Mouse (Mus musculus) left cerebral cortex, adult 11 months (tissue): Measurements from ENCODE around the gene Wnk2.
A peak's percentile ranks its signal among the peaks of the same experiment; 100 is the strongest.

ENCODE experiments used
- DNase-seq: peaks from one replicate; pipeline ENCODE4 v3.0.0; 2022; ENCODE audit warnings: low spot score

Gene Wnk2

GRCm38 (mm10) chr13:49147858-49148226 is at the start of gene Wnk2:
Gene Wnk2, minus strand, starts transcription at chr13:49148014.
- peak; percentile 76 for DNase-seq

- DNase-seq = no peak
Observed at GRCm38 (mm10) chr13:49196766-49197165, 49.0 kb upstream of the Wnk2 start.

DNA sequence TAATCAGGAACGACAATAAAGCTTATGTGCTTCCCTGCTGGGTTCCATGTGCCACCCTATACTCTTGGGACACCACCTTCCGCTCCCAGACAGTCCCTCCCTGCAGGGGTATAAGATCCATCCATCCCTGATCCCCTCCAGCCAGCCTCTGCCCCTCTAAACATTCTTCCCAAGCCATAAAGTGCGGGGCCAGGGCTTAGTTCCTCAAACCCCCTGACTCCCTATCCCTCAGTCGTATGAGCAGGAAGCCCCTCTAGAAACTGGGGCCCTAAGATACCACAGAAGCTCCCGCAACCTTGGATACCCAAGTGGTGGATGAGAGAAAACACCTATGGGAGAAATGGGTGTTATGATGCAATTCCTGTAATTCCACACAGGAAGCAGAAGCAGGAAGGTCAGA is 48.4 kb upstream of the Wnk2 start:
- DNase-seq = no peak

DNA sequence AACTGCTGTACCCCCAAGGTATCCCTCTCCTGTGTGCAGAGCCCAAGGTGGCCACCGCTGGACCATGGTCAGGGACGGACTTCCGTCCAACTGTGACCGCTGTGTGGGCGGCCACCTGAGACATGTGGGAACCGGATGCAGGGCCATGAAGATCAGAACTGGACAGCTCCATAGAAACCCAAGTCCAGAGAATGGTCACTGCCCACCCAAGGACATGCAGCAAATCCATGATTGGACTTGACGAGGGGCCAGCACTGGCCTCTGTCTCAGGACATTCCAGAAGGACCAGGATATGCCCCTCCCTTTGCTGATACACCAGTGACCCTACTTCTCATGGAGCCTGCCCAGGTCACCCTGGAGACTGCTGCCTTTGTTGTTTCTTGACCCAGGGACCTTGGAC is 47.8 kb upstream of the Wnk2 start:
- DNase-seq = no peak

DNA sequence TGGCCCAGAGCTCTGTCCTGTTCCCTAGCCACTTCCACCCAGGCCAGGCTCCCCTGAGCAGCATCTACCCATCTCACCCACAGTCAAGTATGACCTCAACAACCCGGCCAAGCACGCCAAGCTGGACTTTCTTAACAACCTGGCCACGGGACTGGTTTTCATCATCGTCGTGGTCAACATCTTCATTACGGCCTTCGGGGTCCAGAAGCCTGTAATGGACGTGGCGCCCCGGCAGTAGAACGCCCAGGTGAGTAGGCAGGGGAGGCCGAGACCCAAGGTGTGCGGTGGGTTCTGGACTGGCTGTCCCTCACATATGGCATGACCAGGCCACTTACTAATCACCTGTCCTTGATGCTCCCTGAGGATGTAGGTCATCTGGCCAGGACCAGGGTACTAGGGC is 47.0 kb upstream of the Wnk2 start:
- no peak for DNase-seq

GRCm38 (mm10) chr13:49193650-49194049 is 45.8 kb upstream of the Wnk2 start:
- no peak for DNase-seq

DNA sequence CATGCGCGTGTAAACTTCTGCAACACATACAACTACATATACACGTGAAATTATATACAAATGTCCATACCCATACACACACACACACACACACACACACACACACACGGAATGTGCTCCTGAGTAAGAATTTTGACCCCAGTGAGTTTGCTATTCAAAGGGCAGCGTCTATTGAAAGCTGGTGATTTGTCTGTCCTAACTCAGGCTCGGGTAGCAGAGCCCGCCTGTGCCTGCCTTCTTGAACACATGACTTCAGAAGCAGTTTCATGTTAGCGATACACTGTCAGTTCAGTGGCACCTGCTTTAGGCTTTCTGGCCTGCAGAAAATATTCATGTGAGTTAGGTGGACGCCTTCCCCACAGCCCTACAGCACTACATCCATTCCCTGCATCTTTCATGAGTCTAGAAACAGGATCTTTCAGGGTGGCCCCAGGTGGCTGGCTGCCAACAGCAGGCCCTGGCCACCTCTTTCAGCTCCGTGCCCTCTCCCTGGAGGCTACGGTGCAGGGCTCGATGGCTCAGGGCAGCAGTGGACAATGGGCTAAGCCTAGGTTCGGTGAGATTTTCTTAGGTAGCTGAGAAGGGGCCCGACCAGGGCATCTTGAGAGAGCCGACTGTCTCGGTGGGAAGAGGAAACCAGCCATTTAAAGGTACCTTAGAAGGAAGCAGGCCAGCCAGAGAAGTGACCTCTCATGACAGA is 44.5 kb upstream of the Wnk2 start:
- no peak for DNase-seq

DNA sequence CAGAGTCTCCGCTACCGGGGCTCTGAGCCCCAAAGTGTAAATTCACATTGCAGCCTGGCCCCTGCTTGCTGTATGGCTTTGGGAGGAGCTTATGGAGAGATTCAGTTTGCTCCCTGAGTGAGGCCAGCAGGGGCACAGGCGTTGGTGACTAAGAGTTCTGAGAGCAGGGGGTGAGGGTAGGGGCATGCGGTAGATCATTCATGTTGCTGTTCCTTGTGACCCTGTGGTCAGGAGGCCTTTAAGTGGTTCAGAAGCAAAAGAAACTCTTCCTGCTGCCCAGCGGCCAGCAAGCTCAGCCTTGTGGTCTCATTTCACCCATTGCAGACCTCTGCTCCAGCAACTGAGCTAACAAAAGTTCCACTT is 43.8 kb upstream of the Wnk2 start:
- DNase-seq = no peak

GRCm38 (mm10) chr13:49190876-49191672 is 43.3 kb upstream of the Wnk2 start:
- no peak for DNase-seq

GRCm38 (mm10) chr13:49189970-49190870 is 42.4 kb upstream of the Wnk2 start:
- DNase-seq = no peak

- no peak for DNase-seq
Observed at GRCm38 (mm10) chr13:49188966-49189360, 41.1 kb upstream of the Wnk2 start.

DNA sequence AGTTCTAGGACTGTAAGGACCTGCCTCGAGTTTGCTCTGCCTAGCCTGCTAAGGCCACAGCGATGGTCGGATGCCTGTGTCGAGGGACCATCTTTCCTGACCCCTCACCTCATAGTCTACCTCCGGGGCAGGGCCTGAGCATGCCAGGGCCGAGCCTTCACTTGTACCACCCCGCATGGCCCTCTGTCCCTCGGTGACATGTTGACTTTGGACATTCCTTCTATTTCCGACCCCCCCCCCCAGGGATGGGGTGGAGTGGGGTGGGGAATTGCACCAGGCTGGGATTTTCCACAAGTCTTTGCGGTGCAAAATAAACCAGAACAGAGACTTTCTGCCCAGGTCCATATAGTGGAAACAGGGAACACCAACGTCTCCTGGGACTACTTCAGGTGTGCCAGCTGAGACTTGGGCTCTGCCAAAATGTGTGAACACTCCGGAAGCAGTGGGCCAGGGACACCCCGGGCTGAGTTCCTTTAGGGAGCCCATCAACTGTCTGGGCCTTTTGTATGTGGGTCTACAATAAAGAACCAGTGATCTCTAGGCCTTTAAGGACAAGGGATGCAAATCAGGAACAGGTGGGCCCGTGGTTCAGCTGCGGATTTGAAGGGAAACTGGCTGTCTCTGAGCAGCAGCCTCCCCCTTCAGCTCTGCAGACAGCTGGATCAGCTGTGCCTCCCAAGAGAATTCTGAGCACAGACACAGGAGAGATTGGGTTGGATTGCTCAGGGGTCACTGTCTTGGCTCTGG is 40.6 kb upstream of the Wnk2 start:
- DNase-seq = no peak

DNA sequence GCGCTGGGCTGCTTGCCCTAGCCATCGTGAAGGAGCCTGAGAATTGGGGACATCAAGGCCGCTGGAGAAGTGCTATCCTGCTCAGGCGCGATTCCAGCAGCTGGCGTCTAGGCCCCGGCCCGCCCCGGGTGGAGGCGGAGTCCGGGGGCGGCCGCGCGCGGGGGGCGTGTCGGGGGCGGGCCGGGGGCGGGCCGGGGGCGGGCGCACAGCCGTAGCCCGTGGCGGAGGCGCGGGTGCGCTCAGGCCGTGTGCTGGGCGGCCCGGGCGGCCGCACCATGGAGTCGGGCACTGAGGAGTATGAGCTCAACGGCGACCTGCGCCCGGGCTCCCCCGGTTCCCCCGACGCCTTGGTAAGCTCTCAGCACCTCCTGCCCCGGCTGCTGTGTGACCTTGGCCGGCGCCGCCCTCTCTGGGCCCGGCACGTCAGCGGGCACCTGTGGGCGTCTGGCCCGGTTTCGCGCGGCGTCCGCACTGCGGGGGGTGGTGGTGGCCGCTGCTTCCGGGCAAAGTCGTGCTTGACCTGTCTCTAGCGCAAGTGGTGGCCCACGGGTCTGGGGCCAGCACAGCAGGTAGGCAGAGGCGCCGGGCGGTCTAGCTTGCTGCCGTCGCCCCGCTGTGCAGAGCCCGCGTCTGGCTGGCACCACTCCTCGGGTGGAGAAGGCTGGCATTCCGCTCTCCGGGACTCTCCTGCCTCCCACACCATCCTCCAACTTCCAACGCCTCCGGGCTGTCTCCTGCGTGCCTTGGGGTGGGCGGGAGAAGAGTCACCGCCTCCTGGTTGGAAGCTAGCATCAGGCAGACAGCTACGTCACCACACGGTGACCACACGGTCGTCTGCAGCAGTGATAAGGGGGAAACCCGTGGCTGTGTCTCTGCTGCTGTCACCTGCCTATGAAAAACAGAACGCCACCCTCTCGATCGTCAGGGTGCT is 39.7 kb upstream of the Wnk2 start, which contains the start of gene Ninj1:
Gene Ninj1, plus strand, starts transcription at position 198 of the 931 bp plus-strand sequence.
- no peak for DNase-seq

GRCm38 (mm10) chr13:49186798-49187287 is 39.0 kb upstream of the Wnk2 start:
- DNase-seq = no peak

DNA sequence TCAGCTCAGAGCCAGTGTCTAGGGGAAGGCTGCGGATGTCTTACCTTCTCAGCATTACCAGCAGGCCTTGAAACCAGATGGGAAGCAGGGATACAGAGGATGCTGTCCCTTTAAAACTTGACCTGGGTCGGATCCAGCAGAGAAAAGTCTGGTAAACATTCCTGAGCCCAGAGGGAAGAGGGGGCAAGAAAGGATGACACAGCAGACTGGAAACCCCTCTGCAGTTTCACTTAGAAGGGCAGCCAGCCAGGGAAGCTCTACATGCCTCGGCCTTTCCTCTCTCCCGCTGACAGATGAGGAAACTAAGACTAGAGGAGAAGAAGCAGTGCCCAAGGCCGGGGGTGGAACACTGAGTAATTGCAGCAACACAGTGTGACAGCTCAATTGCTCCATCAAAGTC is 35.8 kb upstream of the Wnk2 start:
- no peak for DNase-seq

GRCm38 (mm10) chr13:49183161-49183560 is 35.3 kb upstream of the Wnk2 start:
- no peak for DNase-seq

GRCm38 (mm10) chr13:49181411-49181984 is 33.7 kb upstream of the Wnk2 start:
- DNase-seq = no peak

GRCm38 (mm10) chr13:49180691-49181090 is 32.9 kb upstream of the Wnk2 start:
- DNase-seq = no peak

DNA sequence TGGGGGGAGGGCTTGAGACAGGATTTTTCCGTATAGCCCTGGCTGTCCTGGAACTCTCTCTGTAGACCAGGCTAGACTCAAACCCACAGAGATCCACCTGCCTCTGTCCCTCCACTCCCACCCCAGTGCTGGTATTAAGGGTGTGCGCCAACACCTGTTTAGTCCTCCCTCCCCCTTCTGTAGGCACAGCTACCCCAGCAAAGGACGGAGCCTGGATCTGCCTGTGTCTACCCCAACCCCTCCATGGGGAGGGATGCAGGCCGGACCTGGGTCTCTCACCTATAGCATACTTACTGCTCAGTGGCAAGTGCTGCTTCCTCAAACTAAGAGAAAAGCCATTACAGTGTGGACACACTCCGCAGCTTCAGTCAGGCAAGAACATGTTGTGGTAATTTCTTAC is 32.5 kb upstream of the Wnk2 start:
- no peak for DNase-seq
